Mouse (Mus musculus) intestine, embryonic 14.5 days (tissue): ENCODE measurements around the gene Polr1b. TPM values are rescaled to one million over a fixed set of nuclear protein-coding genes. Genes with fewer than 3 reads are reported as not detected.
A peak's percentile ranks its signal among the peaks of the same experiment; 100 is the strongest.

Experiments
- ATAC-seq: fragments of 200-750 bp; cut with Nextera tagmentation; replicated peaks from 2 replicates; pipeline ENCODE4 v1.8.0; 2017; ENCODE audit warnings: low read depth, moderate number of reproducible peaks, moderate TSS enrichment, moderate library complexity; ENCODE audit not compliant: low FRiP score, low TSS enrichment
- DNase-seq: peaks from one replicate; pipeline ENCODE4 v3.0.0-alpha.2; 2018; ENCODE audit warnings: low spot score
- H3K27ac ChIP-seq: fragments of 300-500 bp; sonication (generic); 2 replicates; pipeline ENCODE4 v1.5.1; 2014; ENCODE audit warnings: low read depth, mild to moderate bottlenecking, control low read depth
- H3K27me3 ChIP-seq: fragments of 300-500 bp; sonication (generic); replicated peaks from 2 replicates; pipeline ENCODE4 v1.6.1; 2014; ENCODE audit warnings: low read length, control low read depth; ENCODE audit not compliant: control insufficient read depth, insufficient read depth
- H3K36me3 ChIP-seq: fragments of 300-500 bp; sonication (generic); 2 replicates; pipeline ENCODE4 v1.6.1; 2014; ENCODE audit warnings: low read length, control low read depth; ENCODE audit not compliant: control insufficient read depth, insufficient read depth
- H3K4me1 ChIP-seq: fragments of 300-500 bp; sonication (generic); replicated peaks from 2 replicates; pipeline ENCODE4 v1.6.1; 2014; ENCODE audit warnings: low read length, control low read depth, mixed read lengths; ENCODE audit not compliant: control insufficient read depth, insufficient read depth
- H3K4me2 ChIP-seq: fragments of 300-500 bp; sonication (generic); 2 replicates; pipeline ENCODE4 v1.6.1; 2014; ENCODE audit warnings: low read length
- H3K4me3 ChIP-seq: fragments of 300-500 bp; sonication (generic); 2 replicates; pipeline ENCODE4 v1.5.1; 2014; ENCODE audit warnings: low read depth, low read length, control low read depth, mixed read lengths
- H3K9ac ChIP-seq: fragments of 300-500 bp; sonication (generic); 2 replicates; pipeline ENCODE4 v1.6.1; 2014; ENCODE audit warnings: mild to moderate bottlenecking, low read length
- H3K9me3 ChIP-seq: fragments of 300-500 bp; sonication (generic); 2 replicates; pipeline ENCODE4 v1.6.1; 2016; ENCODE audit warnings: low read length, control low read depth; ENCODE audit not compliant: control insufficient read depth
- WGBS: fragments of 180-500 bp; shearing (Covaris S2); extraction: QIAGEN DNeasy Blood & Tissue Kit; methylation state at CpG from one replicate; pipeline ENCODE4 v1.1.7; 2014; 5-methylcytosine and 5-hydroxymethylcytosine counted together
- polyA plus RNA-seq: library from polyadenylated mRNA; unstranded; fragments of >200 nt; fragmentation: Nextera tagmentation; extraction: Ambion mirVana; gene quantifications from 2 replicates; pipeline ENCODE4 v1.2.1, GENCODE M21; 2014

Gene Polr1b
- polyA plus RNA-seq, 1 experiment from 2014 or later = 23.2 TPM

GRCm38 (mm10) chr2:129152751-129153150 is 52.0 kb downstream of the Polr1b start:
- H3K36me3 ChIP-seq = no peaks in the 10 kb centered on the region

GRCm38 (mm10) chr2:129164815-129165214 is 64.0 kb downstream of the Polr1b start:
- no peaks in the 10 kb centered on the region for H3K9me3 ChIP-seq
- no peaks in the 10 kb centered on the region for H3K36me3 ChIP-seq
- no peak overlapping the region for H3K9ac ChIP-seq
- DNase-seq = no peak
- H3K4me3 ChIP-seq = no peak overlapping the region
- no peak for ATAC-seq
- no peak overlapping the region for H3K4me2 ChIP-seq
- H3K27me3 ChIP-seq = no peaks in the 10 kb centered on the region
- H3K4me1 ChIP-seq = no peaks in the 10 kb centered on the region
- no peak overlapping the region for H3K27ac ChIP-seq
- WGBS = 77% methylated on average over 5 of the region's 5 CpGs

More at GRCm38 (mm10) chr2:129152751-129153150, 52.0 kb downstream of the Polr1b start:
- ATAC-seq (no peak), DNase-seq (no peak)
- Histone ChIP-seq H3K9ac (no peak overlapping the region), H3K27me3 (no peaks in the 10 kb centered on the region), H3K4me1 (no peaks in the 10 kb centered on the region), H3K27ac (no peak overlapping the region), H3K4me2 (no peak overlapping the region), H3K4me3 (no peak overlapping the region), H3K9me3 (no peaks in the 10 kb centered on the region)
- 58% methylated on average over 1 of the region's 1 CpGs for WGBS

- WGBS = 65% methylated on average over 10 of the region's 10 CpGs
- no peak overlapping the region for H3K4me3 ChIP-seq
- no peak for ATAC-seq
- no peaks in the 10 kb centered on the region for H3K27me3 ChIP-seq
- no peak overlapping the region for H3K4me2 ChIP-seq
- H3K9me3 ChIP-seq = no peaks in the 10 kb centered on the region
- no peaks in the 10 kb centered on the region for H3K4me1 ChIP-seq
- no peaks in the 10 kb centered on the region for H3K36me3 ChIP-seq
- no peak for DNase-seq
- H3K27ac ChIP-seq = no peak overlapping the region
- H3K9ac ChIP-seq = no peak overlapping the region
Observed at GRCm38 (mm10) chr2:129166466-129167463, 66.0 kb downstream of the Polr1b start.

DNA sequence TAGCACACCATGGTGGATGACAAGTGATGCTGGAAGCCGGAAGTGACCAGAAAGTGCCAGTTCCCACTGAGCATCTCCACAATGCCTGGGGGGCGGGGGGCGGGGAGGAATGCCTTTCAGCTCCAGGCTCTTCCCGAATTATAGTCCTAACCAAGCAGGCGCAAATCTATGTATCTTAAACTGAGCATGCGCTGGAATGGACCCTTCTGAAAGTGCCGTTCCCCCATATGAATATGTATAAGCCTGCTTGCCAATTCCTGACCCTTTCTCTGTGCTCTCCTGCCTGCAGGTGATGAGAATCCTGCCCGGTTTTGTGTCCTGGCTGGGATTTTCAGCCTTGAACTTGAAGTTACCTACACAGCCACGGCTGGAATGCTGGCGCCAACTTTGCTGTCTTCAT is 72.6 kb downstream of the Polr1b start:
- ATAC-seq (no peak), DNase-seq (no peak)
- Histone ChIP-seq H3K4me3 (no peak overlapping the region), H3K27ac (no peak overlapping the region), H3K27me3 (no peaks in the 10 kb centered on the region), H3K4me2 (no peak overlapping the region), H3K9me3 (no peaks in the 10 kb centered on the region), H3K9ac (no peak overlapping the region), H3K4me1 (no peaks in the 10 kb centered on the region), H3K36me3 (no peaks in the 10 kb centered on the region)
- 60% methylated on average over 10 of the region's 10 CpGs for WGBS

GRCm38 (mm10) chr2:129174474-129174873 is 73.7 kb downstream of the Polr1b start:
- no peak overlapping the region for H3K4me2 ChIP-seq
- H3K27ac ChIP-seq = no peak overlapping the region
- no peak overlapping the region for H3K4me3 ChIP-seq
- ATAC-seq = peak; percentile 20; the same call in 1 of the 2 replicates
- H3K9ac ChIP-seq = no peak overlapping the region
- H3K4me1 ChIP-seq = no peaks in the 10 kb centered on the region
- WGBS = 32% methylated on average over 7 of the region's 7 CpGs
- H3K36me3 ChIP-seq = no peaks in the 10 kb centered on the region
- H3K9me3 ChIP-seq = no peaks in the 10 kb centered on the region
- DNase-seq = no peak
- H3K27me3 ChIP-seq = no peaks in the 10 kb centered on the region

DNA sequence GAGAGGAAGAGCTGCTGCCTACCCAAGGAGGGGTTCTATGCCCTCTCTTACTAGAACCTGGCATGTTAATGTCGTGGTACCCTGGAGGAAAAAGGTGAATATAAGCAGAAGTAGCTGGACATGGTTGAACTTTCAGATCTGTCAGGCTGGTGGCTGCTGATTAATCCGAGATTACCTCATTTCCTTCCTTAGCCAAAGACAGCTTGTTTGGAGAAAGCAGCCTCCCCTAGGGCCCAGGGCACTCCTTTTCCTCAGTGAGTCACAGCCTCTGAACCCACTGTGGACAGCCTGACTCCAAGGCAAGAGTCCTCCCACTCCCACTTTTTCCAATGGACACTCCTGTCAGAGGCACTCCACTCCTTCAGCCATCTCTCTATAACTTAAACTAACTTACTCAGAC is 74.8 kb downstream of the Polr1b start:
- no peaks in the 10 kb centered on the region for H3K36me3 ChIP-seq
- no peaks in the 10 kb centered on the region for H3K9me3 ChIP-seq
- H3K9ac ChIP-seq = no peak overlapping the region
- no peak overlapping the region for H3K4me3 ChIP-seq
- H3K4me2 ChIP-seq = no peak overlapping the region
- no peak overlapping the region for H3K27ac ChIP-seq
- no peaks in the 10 kb centered on the region for H3K27me3 ChIP-seq
- WGBS = 56% methylated on average over 2 of the region's 2 CpGs
- no peaks in the 10 kb centered on the region for H3K4me1 ChIP-seq
- DNase-seq (no peak), ATAC-seq (no peak)

Other genes starting within 250 kb of the Polr1b start
- gene Fbln7, start 238.0 kb upstream of the Polr1b start, polyA plus RNA-seq = 6.4 and 7.0 TPM in 2 replicates
- gene Zc3h8, start 156.9 kb upstream of the Polr1b start, polyA plus RNA-seq = 10.2 and 11.5 TPM in 2 replicates
- gene Zc3h6, start 133.6 kb upstream of the Polr1b start, polyA plus RNA-seq = 1.7 and 1.9 TPM in 2 replicates
- 13.5 and 14.9 TPM in 2 replicates for gene Gm10762, start 133.3 kb upstream of the Polr1b start, polyA plus RNA-seq
- 0.09 and 0.35 TPM in 2 replicates for gene Vinac1, start 52.8 kb upstream of the Polr1b start, polyA plus RNA-seq
- gene Ttl, start 35.1 kb upstream of the Polr1b start, polyA plus RNA-seq = 16.2 and 17.5 TPM in 2 replicates
- gene Chchd5, start 28.7 kb downstream of the Polr1b start, polyA plus RNA-seq = 28.7 and 31.3 TPM in 2 replicates
- 61.1 and 67.8 TPM in 2 replicates for gene Slc20a1, start 97.8 kb downstream of the Polr1b start, polyA plus RNA-seq
- 48.6 and 60.1 TPM in 2 replicates for gene Ckap2l, start 196.2 kb downstream of the Polr1b start, polyA plus RNA-seq
- 0.15 TPM in 1 of 2 replicates, not detected in the other for gene Il1a, start 209.0 kb downstream of the Polr1b start, polyA plus RNA-seq